Mouse (Mus musculus) ovary, postnatal 36 days (tissue): Measurements from ENCODE around the gene Mgat5.

Experiments used
- DNase-seq: peaks from one replicate; pipeline ENCODE4 v3.0.0; 2022; ENCODE audit warnings: low spot score, mixed read lengths

Mgat5 gene

DNA sequence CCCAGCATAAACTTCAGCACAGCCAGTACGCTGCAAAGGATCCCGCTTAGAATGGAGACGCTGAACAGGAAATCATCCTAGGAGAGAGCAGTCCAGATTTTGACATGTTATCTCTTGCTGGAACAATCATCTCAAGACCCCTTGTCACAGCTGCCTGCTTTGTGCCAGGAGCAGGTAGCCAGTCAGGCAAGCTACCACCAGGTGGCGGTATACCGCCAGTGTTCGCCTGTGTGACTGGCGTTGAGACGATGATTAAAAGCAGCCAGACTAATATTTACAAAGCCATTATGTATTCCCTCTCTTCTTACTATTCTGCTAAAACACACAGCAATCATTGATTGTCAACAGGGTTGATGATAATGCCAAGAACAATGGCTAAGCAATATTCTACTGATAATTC, 295.4 kb downstream of the Mgat5 start:
- peak; percentile 69 for DNase-seq

DNA sequence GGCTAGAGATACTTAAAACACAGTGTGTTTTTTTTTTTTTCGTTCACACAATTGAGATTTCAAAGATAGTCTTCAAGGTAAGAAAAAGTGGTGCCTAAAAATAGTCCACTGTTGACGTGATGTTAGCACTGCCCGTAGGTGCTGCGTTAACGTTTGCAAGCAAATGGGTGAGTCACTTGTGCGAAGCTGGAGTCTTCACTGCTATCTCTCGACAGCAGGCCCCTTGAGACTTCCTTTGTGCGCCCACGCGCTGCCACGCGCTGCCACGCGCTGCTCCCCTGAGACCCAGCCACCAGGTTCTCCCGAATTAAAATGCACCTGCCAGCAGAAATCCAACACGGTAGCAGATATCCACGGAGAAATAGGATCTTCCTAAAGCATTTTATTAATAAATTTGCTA, 295.9 kb downstream of the Mgat5 start:
- DNase-seq, result no peak

DNA sequence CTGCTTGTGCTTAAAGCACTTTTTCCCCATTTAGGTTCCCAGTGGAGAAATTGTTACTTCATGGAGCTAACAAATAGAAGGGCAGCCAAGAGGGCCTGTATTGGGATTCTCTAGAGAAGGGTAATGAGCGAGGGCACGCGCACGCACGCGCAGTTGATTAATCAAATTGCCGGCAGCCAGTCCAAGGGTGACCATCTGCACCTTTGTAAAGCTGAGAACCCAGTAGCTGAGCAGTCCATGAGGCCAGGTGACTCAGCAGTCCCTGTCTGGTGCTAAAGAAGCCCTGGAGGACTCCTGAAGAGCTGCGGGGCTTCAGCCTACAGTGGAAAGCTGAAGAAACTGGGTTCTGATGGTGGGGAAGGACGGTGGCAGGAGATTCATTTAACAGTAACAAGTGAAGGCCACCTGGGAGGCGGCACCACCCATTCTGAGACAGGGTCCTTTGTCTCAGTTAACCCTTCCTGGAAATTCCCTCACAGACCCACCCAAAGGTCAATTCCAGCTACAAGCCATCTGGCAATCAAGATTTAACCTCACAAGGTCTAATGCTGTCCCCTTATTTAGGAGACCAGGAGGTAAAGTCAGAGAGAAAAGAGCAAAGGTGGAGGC, 302.3 kb downstream of the Mgat5 start:
- no peak for DNase-seq

DNA sequence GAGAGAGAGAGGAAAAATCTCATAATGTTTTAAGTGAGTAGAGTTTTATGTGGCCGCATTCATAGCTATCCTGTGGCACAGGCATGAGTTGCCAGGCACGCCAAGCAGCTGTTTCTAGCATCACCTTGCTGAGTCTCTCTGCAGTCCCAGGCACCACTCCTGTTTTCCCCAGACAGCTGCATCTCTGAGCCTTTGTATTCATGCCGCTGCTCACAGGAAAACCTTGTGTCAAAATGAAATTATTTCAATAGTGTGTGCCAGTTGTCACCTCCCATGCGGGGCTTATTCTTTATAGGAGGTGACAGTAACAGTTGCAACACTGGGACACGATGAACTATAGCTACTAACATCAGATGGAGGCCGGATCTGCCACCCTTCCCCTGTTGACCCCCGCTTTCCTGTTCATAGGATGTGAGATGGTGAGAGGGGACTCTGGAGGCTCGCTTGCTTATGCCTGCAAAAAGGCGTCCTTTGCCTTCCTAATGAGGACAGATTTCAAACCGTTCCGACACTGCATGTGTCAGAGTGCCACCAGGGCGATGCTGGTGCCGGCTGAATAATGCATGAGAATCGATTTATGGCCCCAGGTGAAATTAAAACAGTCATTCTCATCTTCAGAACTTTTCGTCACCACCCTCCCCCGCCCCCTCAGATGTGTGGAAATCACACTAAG, 303.4 kb downstream of the Mgat5 start:
- DNase-seq, result no peak

DNA sequence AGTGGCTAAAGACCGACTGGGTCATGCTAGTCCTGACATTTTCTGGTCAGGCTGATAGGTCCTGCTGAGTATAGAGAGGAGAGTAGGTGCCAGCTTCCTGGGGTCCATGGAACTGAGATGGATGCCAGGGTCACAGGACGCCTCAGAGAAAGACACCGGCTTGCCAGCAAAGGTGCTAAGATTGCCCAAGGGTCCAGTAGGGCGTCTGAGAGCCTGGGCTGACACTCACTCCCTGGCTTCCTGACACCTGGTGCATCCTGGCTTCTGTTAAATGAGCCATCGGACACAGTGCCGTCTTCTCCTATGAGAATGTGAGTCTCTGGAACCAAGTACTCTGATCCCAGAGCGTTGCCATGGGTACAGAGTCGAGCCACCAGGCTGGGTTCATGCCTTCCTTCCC, 304.1 kb downstream of the Mgat5 start:
- DNase-seq, result no peak

- DNase-seq, result no peak
Observed at GRCm38 (mm10) chr1:127511362-127511761, 306.5 kb downstream of the Mgat5 start.

DNA sequence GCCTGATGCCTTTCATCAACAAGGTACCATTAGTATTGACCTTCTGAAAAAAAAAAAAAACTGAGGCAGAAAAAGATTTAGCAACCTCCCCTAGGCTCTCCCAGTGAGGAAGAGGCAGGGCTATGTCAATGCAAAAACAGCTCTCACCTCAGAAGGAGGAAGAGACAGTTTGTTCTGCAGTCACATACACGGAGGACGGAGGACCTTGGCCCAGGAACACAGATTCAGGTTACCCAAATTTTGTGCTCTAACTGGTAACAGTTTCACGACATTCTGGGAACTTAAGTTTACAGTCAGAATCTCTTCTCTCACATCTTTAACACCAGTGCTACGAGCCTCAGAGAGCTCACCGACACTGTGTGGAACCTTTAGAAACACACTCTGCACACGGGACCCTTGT, 307.9 kb downstream of the Mgat5 start:
- no peak for DNase-seq

DNA sequence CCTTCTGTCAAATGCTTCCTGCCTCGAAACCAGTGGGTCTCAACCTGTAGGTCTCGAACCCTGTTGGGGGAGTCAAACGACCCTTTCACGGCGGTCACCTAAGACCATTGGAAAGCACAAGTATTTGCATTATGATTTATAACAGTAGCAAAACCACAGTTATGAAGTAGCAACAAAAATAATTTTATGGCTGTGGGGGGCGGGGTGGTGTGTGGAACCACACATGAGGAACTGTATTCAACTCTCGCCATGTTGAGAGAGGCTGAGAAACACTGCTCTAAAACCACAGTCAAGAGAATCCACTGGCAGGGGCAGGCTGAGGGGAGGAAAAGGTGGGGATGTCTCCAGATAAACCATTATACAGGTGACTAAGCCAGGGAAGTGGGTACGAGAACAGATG, 308.3 kb downstream of the Mgat5 start:
- no peak for DNase-seq

GRCm38 (mm10) chr1:127513664-127514063, 308.8 kb downstream of the Mgat5 start:
- DNase-seq, result no peak

- DNase-seq, result no peak
Observed at GRCm38 (mm10) chr1:127514479-127514878, 309.7 kb downstream of the Mgat5 start.

DNA sequence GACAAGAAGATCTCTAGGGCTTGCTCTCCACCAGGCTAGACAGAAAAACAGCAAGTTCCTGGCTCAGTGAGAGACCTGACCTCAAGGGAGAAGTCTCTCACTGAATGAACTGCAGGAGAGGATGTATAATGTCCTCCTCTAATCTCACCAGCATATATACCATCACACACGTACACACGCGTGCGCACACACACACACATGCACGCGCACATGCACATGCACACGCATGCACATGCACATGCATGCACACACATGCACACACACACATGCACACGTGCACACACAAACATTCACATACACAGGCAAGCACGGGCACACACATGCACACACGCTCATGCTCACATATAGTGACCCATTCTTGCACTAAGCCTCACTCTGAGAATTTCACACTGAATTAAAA, 310.1 kb downstream of the Mgat5 start:
- no peak for DNase-seq

DNA sequence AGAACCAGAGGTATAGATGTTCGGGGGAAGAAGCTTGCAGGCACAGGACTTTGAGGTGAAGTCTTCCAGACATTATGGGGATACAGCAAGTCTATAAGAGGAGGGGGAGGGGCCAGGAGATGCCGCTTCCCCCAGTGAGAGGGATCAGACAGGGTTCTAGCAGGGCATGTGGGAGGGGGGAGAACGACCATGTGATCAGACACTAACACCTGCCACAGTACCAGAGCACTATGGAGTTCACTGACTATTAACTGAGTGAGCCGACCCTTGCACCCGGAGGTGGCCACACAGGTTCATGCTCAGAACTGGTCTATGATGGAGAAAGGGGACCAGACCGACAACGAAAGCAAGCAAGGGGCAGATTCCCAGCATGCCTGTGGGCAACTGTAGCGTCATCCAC, 318.5 kb downstream of the Mgat5 start:
- no peak for DNase-seq

- no peak for DNase-seq
Observed at GRCm38 (mm10) chr1:127530849-127531580, 326.2 kb downstream of the Mgat5 start.

GRCm38 (mm10) chr1:127531723-127532122, 326.9 kb downstream of the Mgat5 start:
- no peak for DNase-seq

- DNase-seq, result no peak
Observed at GRCm38 (mm10) chr1:127536448-127536847, 331.6 kb downstream of the Mgat5 start.

DNA sequence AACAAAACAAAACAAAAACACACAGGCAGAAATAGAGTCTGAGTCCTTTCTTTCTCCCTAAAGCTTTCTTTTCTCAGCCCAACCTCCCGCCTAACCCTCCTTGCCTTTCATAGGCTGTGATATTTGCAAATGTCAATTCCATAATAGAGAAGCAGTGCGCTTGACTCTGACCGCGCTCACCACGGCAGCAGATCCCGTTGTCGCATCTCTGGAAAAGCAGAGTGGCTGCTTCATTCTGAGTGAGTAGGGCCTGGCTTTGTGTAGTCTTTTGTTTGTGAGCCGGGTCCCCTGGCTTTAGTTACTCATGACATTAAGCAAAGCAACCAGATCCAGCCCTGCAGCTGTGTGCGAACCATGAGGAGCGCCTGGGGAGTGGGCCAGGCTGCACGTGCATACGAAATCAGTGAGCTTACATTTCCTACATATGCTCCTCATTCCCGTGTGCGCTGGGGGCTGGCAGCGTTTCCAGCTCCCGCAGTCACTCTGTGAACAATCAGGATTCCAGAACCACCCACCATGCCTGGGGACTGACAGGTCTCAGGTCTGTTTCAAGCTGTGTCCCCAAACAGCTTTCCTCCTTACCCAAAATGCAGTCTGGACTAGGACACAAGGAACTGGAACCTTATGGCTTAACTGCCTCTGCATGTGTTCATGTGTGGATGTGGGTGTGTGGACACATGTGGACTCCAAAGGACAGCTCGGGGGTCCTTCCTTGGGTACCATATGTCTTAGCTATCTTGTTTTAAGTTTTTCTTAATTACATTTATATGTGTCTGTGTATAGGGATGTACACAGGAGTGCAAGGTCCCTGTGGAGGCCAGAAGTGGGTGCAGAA, 332.6 kb downstream of the Mgat5 start:
- DNase-seq, result no peak
